Mouse (Mus musculus): ENCODE results near the gene Ppp1r32.

Ppp1r32 gene

DNA sequence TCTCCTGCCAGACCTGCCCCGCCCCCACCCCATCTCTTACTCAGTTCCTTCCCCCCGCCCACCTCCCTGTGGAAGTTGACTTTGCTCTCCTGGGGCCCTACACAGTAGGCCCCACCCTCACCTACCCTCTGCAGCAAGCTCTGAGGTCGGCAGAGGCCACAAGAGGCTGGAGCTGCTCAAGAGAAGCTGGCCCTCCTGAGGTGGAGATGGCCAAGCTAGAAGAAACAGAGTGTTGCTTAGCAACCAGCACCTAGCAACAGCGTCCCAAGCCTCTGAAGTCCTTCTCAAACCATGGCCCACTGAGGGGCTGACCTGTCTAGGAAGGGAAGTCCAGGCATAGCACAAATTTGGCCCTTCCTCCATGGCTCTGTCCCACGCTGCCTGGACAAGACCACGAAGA, at the start of gene Ppp1r32:
Ppp1r32 (minus strand) TSS at position 226 of the 400 bp plus-strand sequence.
- no peak for DNase-seq

GRCm38 (mm10) chr19:10530082-10530481, 47.4 kb upstream of the Ppp1r32 start:
- no peak for DNase-seq

GRCm38 (mm10) chr19:10525910-10526309, 43.2 kb upstream of the Ppp1r32 start, which contains the start of gene Sdhaf2:
Gene Sdhaf2, minus strand, starts transcription at chr19:10526142.
- DNase-seq: no peak

- DNase-seq: peak; percentile 82 to 83
Observed at GRCm38 (mm10) chr19:10525106-10525901, 42.6 kb upstream of the Ppp1r32 start, which contains the start of gene Cpsf7. Gene Cpsf7, plus strand, starts transcription at chr19:10525266.

- DNase-seq: no peak
Observed at GRCm38 (mm10) chr19:10524784-10525105, 42.0 kb upstream of the Ppp1r32 start.

DNA sequence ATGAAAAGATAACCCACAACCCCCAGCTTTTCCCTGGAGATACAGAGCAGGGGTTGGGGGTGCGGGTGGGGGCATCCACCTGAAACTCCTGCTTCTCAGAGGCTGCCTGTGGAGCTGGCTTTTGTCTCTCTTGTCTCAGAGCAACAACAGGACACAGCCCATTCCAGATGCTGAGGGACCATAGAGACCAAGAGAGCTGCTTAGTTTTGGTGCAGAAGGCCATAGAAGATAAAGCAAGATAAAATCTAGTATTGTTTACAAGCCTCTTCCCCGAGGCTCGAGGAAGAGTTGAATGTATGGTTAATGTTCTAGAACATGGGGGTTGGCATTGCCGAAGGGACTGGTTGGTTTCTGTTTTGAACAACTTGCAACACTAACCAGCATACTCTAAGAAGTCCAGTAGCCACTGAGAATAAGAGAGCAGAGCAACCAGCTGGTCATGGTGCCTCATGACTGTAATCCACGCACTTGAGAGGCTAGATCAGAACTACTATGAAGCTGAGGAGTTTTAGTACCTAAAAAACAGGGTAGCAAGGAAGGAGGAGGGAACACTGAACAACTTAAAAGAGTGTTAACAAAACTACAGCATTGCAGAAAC, 40.9 kb upstream of the Ppp1r32 start:
- DNase-seq: no peak

- DNase-seq: no peak
Observed at GRCm38 (mm10) chr19:10521926-10522325, 39.2 kb upstream of the Ppp1r32 start.

- no peak for DNase-seq
Observed at GRCm38 (mm10) chr19:10520355-10520754, 37.6 kb upstream of the Ppp1r32 start.

- DNase-seq: no peak
Observed at GRCm38 (mm10) chr19:10510759-10511330, 28.1 kb upstream of the Ppp1r32 start.

DNA sequence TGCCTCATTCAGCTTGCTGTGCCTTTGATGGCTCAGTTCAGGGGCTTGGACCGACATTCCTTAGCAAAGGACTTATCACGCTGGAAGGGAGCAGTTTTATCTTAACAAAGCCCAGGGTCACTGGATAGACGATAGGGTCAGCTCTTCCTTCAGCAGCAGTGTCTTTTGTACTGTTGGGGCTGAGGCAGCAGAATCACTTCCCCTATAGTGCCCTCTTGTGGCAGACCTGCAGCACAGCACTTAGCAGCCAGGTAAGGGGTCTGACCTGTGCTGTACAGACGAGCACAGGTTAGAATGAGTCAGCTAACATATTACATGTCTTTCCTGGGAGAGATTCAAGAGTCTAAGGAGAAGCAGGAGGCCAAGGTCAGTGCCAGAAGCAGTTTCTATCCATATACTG, 19.8 kb upstream of the Ppp1r32 start:
- peak in 1 of 2 experiments; percentile 26 for DNase-seq

DNA sequence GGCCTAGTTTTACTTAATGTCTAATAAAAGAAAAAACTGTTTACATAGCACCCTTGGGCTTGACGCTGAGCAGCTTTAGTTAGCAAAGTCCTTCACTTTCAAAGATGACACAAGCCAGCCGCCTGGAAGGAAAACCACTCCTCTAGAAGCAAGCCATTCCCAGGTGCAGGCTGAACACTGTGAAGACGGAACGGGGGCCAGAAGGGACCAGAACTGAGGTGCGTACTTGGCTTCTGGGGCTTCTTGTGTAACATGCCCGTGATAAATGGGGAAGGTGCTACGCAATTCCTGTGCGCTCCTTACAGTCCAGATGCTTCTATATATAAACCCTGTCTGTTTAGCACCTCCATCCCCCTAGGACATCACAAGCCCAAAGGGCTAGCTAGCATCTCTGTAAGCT, 17.9 kb upstream of the Ppp1r32 start:
- DNase-seq: no peak

DNA sequence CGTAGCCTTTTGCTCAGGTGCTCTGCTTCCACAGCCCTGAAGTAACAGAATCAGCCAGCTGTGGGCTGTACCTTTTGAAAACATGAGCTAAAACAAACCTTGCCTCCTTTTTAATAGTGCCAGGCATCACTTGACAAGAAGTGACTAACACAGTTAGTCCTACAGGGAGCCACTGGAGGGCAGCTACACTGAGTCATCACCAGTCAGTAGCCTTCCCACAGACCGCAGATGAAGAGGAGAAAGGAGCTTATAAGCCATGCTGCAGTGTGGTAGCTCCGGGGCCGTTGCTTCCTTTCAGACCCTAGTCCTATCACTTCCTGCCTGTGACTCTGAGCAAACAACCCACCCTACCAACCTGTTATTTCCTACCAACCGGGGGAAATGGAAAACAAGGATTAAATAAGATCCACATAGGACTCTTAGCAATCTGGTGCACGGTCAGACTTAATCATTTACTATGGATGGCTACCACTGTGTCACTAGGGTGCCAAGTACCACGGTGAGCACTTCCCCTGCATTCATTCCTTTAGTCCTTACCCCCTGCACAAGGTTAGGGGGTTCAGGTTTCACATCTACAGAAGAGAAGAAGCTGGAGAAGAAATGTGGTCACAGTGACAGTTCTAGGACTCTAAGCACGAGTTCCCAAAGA, 14.9 kb upstream of the Ppp1r32 start:
- DNase-seq: no peak

GRCm38 (mm10) chr19:10496976-10497375, 14.2 kb upstream of the Ppp1r32 start:
- DNase-seq: no peak

- no peak for DNase-seq
Observed at GRCm38 (mm10) chr19:10495670-10496069, 12.9 kb upstream of the Ppp1r32 start.

DNA sequence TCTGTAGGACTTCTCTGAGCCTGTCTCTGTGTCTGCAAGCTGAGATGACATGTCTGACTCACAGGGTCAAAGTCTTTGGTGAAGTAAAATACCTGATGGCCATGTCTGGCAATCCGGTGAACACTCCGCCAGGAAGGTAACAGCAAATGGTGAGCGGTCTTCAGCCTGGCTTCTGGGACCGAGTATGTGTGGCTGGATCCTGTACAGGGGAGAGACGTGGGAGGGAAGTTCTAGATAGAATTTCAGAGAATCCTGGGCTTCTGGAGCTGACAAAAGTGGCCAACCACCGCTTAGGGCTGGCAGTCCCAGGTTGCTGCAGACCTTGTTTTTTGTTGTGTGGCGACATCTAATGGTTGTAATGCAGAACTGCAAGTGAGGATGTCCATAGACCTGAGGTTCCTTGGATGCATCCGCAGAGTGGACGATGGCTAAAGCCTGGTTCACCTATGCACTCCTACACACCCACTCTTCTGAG, 3.6 kb upstream of the Ppp1r32 start:
- DNase-seq: peak in 1 of 2 experiments; percentile 10

GRCm38 (mm10) chr19:10479541-10479940, 3.2 kb downstream of the Ppp1r32 start:
- DNase-seq: no peak

DNA sequence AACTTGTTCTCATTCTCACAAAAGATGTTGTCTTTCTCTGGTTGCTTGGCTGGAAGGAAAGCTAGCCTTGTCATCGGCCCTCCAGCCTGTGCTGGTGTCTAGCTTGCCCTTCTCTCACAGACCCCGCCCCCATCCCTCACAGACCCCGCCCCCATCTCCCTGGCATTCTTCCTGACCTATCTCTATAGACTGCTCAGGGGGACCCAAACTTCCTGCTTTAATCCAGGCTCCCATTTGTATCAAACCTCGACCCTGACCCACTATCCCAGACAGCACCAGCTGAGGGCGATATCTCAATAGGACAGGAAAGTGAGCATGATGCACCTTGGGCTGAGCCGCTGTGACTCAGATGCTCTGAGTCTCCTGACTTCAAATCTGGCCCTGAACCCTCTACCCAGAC, 8.9 kb downstream of the Ppp1r32 start:
- no peak for DNase-seq

DNA sequence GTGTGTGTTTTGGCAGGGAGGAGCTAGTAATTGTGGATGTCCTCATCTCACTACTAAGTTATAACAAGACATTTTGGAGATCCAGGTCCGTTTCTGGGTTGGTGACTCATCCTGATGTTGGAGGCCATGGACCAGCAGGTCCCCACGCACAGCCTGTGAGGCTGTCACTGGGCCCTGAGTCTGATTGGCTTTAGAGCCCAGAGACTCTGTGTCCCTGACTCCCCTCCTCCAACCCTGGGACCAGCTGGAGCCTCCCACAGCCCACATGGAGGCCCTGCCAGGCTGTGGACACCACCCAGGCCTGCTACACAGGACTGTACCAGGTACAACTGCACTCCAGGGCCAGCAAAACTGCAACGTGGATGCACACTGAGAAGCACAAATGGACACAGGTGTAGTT, 9.8 kb downstream of the Ppp1r32 start:
- no peak for DNase-seq

DNA sequence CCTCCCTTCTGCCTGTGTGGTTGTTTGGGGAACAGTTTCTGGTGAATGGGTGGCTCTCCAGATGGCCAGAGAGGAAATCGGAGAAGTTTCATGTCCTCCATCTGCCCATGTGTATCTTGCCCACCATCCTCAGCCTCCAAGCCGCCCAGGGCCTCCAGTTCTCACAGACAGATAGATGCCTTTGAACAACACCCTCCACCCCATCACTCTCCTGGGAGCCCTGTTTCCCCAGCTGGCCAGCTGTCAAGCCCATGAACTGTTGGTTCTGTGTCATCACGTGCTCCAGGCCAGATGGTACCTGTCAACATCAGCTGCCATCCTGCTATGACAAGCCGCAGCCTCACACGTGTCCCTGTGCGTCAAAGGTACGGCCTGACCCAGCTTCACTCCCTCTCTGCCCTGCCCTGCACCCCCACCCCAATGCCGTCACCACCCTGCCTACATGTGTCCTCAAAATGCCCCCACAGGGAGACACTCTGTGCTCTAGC, 13.5 kb downstream of the Ppp1r32 start:
- DNase-seq: no peak

- no peak for DNase-seq
Observed at GRCm38 (mm10) chr19:10464427-10464826, 18.3 kb downstream of the Ppp1r32 start.

DNA sequence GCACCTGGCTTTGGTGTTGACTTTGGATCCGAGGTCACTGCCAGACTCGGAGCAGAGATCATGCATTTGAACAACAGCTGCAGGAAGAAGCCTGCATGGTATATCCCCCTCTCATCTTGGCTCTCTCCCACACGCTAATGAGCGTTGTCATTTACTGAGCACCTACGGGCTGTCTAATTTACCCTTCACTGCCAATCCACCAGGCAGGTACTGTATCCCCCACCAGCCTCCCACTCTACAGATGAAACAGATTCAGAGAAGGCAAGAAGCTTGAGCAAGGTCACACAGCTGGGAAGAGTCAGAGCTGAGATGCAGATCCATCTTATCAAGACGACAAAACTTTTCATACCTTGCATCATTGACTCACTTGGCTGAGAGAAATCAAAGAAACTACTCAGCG, 21.1 kb downstream of the Ppp1r32 start:
- no peak for DNase-seq

GRCm38 (mm10) chr19:10459907-10460306, 22.8 kb downstream of the Ppp1r32 start:
- DNase-seq: no peak

DNA sequence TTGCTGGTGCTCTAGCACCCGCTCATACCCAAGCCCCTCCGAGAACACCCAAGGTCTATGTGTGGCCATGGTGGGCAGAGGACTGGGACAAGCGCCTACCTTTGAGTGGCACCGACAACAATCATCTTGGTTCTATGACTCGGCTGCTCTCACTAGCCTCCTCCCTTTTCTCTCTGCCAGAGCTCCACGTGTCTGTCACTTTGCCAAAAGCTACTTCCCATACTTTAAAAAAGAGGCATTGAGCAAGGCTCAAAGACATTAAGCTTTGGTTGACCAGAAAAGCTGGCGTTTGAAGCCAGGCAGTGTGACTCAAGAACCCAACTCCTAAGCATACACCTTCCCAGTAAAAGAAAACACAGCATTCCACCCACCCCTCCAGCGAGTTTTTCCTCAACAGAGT, 24.6 kb downstream of the Ppp1r32 start:
- DNase-seq: no peak
